Mouse (Mus musculus): ENCODE measurements around the gene Ftsj3.

Gene Ftsj3

DNA sequence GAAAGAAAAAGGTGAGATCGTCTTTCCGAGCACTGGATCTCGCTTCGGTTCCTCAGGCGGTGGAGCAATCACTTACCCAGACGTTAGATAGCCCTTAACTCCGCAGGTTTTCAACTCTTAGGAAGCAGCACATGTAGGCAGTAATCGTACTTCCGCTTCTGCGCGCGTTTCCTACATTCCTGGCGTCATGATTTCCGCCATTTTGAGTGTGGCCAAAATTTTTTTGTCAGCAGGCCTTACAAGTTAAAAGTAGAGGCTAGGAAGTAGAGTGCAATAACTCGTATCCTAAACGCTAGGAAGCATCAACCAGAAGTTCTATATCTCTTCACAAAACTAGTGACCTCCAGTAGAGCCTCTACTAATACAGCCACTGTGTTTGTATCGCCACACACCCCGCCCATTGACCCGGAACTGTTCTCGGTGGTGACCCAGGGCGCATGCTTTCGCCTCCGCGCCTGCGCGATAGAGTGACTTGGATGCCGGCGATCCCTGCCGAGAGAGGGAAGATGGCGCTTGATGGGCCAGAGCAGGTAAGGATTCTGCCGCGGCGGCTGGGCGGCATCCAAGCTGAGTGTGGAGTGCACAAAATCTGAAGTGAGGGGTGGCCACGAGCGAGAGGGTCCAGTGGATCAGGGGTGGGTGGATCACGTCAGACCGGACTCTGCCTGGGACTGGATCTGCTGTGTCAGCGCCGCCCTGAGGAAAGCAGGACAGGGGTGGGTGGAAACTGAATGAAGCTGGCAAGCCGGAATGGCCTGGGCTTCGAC lies at the start of gene Ftsj3, which contains the start of gene Psmc5:
Ftsj3 (minus strand) TSS at position 395 of the 767 bp plus-strand sequence.
Psmc5 (plus strand) TSS at position 470 of the 767 bp plus-strand sequence.
- peak; percentile 97 for DNase-seq

DNA sequence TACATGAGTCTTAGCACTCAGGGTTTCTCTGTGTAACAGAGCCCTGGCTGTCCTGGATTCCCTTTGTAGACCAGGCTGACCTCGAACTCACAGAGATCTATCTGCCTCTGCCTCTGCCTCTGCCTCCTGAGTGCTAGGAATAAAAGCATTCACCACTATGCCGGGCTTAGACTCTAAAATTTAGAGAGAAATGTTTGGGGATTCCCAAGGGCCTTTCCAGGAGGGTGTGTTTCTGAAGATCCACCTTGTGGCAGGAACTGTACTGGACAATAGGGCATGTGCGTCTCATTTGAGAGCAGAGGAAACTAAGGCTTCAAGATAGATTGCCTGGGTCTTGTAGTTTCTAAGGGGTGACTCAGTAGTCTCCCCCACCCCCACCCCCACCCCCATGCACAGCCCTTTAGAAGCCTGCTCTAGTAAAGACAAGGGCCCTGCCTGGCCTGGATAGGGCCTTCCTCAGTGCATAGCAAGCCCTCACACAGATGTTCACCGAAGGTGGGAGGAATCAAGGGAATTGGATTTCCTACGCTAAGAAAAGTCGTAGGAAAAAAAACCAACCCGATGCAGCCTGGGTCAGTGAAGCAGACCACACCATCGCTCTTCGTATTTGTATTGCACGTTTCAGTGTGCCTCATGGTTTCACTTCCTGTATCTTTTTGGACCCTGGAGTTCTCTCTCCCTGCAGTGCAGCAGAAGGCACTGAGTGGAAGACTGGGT lies 49.6 kb upstream of the Ftsj3 start:
- DNase-seq, result no peak

DNA sequence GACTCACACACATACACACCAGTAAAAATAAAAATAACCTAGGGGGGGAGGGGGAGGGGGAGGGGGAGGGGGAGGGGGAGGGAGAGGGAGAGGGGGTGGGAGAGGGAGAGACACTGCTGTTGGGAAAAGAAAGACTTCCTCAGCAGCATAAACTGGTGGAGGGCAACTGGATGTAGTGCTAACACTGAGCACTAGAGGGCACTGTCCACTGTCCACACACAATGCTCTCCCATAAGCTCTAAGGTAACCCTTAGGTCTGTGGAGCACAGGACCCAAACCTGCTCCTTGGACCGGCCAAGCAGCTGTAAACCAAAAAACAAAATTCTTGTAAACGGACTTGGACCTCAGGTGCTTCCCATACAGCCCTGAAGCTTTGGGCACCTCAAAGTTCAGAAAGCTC lies 46.8 kb upstream of the Ftsj3 start:
- peak; percentile 12 for DNase-seq

DNA sequence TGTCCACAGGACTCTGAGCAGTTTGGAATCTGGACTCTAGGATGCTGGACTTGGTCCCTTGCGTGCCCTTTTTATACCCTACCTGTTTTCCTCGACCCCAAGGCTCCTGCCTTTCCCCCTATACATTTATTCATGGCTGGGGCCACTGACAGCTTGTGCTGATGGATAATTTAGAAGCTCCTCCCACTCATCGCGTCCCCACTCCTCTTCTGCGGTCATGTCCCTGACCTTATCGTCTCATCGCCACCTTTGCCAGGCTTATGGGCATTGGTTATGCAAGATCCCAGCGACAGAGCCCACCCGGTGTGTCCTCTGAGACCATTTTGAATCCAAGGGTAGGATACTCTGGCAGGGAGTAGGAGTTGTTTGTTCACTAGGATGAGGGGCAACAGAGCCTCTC lies 45.9 kb upstream of the Ftsj3 start, which contains the start of gene Gh:
Gh (minus strand) TSS at position 101 of the 400 bp plus-strand sequence.
- DNase-seq, result no peak

DNA sequence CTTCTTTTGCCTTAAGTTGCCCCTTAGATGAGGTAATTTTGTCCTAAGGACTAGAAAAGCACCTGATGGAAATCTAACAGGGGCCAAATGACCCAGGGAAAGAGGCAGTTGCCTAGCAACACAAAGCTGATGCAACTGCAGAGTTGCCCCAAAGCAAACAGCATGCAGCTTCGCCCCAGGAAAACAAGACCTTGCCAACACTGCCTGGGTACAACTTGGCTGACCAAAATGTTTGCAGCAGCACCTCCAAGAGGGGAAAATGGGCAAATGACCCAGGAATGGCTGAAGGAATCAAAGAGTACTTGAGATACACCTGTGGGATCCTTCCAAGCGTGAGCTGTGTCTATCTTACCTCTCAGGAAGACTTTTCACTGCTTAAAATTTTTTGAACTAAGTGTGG lies 36.0 kb upstream of the Ftsj3 start:
- DNase-seq, result no peak

DNA sequence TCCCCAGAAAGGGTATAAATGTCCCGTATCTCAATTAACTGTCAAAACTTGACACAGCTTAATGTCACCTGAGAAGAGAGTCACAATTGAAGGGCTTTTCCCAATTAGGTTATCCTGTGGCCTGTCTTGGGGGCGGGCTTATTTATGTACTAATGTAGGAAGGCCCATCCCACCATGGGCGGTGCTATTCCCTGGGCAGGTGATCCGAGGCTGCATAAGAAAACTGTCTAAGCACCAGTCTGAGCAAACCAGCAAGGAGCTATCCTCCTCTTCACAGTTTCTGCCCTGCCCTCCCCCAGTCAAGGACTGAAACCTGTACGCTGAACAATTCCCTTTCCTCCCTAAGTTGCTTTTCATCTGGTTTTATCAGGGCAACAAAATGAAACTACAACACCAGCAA lies 34.5 kb upstream of the Ftsj3 start:
- no peak for DNase-seq

DNA sequence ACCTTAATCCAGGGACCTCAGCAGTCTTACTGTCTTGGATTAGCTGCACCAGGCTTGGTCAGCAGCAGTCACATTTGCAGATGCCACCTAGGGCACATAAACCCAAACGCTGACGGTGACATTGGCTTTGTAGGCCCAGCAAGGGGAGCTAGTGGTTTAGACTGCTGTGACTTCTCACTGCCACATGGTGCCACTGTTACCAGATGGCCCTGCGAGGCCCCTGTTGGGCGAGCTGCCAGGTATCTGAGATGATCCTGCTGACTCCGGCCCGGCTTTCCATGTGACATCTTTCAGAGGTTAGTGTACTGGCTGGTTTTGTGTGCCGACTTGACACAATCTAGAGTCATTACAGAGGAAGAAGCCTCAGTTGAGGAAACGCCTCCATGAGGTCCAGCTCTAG lies 33.5 kb upstream of the Ftsj3 start:
- DNase-seq, result no peak

DNA sequence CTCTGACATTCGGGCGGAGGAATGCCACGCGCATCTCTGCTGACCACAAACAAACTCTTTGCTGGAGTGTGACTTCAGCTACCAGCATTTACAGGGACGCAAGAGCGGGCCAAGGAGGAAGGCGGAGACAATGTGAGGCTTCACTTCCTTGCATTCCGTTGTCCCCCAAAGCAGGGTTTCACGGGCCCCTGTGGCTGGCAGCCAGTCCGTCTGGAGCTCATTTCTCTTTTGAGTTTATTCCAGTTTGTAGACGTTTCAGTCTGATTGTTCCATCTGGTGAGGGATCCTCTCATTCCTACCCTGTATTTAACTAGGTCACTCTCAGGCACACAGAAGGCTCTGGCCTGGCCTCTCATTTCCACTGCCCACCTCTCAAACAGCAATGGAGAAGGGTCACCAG lies 31.1 kb upstream of the Ftsj3 start:
- DNase-seq, result no peak

DNA sequence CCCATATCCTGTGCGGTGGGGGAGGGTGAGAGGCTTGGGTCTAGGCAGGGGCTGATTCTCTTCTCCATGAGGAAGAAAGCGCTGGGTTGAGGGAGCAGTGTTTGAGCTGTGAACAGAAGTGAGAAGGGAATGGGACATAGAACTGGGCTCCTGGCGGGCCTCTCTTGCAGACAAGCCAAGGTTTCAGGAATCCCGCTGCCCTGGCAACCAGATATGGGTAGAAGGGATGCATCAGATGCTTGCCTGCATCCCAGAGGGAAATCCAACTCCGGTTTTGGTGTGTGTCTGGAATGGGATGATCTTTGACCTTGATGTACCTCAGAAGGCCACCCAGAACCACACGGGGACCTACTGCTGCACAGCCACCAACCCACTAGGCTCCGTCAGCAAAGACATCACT lies 30.3 kb upstream of the Ftsj3 start:
- DNase-seq, result no peak

DNA sequence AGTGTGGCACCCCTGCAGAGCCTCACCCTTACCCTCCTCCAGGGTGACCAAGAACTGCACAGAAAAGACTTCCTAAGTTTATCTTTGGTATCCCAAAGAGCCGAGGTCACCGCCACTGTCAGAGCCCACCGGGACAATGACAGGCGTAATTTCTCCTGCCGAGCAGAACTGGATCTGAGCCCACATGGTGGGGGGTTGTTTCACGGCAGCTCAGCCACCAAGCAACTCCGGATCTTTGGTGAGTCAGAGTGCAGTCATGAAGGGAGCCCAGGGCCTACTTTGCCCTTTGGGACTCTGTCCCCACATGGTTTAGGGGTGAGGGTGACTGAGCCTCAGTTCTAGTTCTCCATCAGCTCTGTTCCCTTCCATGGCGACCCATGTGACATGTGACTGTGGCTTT lies 28.2 kb upstream of the Ftsj3 start:
- no peak for DNase-seq

DNA sequence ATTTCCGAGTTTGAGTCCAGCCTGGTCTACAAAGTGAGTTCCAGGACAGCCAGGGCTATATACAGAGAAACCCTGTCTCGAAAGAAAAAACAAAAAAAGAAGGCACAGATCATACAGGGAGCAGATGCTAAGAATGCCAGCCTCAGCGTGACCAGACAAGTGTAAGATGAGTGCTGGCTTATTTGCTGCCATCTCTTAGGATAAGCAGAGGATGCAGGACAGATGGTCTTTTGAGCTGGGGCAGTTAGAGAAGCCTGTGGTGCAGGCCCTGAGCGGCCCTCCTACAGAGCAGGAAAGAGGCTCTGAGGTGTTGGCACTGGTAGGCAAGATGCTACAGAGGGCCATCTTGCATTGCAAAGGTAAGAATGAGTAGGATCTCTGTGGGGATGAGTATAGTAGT lies 27.5 kb upstream of the Ftsj3 start:
- DNase-seq, result no peak

DNA sequence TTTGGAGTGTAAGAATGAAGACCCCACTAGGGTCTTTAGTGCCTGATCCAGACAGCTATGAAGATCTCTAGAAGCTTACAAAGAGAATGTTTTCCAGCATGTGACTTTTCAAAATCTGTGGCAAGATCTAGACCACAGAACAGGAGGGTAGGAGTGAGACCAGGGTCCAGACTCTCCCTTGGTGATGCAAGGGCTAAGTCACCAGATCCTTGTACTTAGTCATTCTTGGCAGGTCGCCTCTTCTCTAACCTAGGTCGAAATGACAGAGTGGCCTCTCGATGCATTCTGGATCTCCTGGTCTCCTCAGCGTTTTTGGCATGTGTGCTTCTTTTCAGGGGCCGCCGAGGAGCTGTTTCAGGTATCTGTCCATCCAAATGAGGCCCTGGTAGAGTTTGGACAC lies 26.6 kb upstream of the Ftsj3 start:
- DNase-seq, result no peak

DNA sequence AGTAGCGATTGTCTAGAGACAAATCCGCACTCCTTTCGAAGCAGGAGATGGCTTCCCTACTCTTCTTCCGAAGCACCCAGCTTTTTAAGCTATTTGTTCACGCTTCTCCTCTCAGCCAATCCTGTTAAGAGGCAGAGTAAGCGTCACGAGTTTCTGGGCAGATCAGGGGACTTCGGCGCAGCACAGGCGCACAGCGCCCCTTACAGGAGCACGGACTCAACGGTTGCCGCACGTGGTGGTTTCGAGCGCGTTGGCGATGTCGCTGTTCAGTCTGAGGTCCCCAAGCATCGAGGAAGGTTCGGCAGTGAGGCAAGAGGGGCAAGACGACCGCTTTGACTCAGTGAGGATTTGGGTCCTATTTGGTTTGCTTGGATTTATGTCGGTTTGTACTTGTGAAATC lies 20.6 kb upstream of the Ftsj3 start, which contains the start of gene Tcam1:
Tcam1 (plus strand) TSS at position 219 of the 400 bp plus-strand sequence.
- DNase-seq, result peak; percentile 92

DNA sequence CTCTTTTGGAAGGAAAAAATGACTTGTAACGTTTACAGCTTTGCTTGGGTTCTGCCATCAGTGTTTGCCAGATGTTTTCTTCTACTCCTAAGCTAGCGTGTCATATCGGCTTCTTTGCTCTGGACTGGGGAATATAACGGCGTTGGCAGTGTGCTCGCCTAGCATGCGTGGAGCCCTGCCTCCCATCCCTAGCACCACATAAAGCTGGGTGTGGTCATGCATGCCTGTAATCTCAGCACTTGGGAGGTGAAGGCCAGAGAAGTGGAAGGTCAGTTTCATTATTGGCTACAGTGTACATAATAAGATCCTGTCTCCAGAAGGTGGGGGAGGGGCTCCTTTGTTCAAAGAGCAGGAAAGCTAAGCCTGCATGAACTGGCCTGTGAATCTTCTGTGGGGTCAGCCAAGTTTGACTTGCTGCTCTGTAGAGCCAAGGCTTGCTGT lies 19.1 kb upstream of the Ftsj3 start:
- no peak for DNase-seq

DNA sequence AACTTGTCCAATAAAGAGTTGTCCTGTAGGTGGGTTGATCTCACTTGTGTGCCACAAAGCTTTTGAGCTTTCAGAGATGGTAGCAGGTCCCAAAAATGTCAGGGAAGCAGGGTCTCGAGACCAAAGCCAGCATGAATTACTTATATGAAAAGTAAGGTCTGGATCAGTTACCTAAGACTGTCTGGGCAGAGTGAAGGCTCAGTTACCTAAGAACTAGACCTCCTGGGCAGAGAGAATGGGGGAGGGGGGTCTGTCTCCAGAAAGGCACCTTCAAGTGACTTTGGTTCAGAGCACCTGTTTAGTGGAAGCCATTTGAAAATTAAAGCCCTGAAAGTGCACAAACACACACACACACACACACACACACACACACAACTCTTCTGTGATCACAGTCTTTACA lies 18.5 kb upstream of the Ftsj3 start:
- no peak for DNase-seq

DNA sequence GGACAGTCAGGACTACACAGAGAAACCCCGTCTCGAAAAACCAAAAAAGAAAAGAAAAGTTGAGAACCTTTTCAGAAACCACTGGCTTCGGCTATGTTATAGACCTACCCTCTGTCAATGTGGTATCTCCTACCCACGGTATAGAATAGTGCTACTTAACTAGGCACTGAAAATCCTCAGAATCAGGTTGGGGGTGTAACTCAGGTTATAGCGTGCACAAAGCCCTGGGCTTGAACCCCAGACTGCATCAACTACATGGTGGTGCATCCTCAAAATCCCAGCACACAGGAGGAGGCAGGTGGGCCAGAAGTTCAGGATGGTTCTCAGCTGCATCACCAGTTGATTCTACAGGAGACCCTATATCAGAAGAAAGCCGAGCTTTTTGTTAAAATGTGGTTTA lies 17.9 kb upstream of the Ftsj3 start:
- no peak for DNase-seq

DNA sequence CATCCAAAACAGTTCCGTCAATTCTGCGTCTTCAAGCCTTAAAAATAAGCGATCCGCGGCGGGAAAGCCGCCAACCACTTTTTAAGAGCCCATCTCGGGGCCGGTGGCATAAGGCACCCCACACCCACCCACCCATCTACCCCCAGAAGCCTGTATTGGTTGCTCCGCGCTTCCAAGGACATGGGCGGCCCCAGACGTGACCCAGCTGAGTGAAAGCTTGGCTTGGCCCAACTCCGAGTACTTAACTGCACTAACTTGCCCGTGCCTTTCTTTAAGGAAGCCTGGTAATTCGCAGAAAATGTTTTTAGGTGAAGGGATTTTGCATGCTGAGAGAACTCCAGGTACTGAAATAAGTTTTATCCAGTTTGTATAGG lies 17.4 kb upstream of the Ftsj3 start:
- DNase-seq, result no peak

DNA sequence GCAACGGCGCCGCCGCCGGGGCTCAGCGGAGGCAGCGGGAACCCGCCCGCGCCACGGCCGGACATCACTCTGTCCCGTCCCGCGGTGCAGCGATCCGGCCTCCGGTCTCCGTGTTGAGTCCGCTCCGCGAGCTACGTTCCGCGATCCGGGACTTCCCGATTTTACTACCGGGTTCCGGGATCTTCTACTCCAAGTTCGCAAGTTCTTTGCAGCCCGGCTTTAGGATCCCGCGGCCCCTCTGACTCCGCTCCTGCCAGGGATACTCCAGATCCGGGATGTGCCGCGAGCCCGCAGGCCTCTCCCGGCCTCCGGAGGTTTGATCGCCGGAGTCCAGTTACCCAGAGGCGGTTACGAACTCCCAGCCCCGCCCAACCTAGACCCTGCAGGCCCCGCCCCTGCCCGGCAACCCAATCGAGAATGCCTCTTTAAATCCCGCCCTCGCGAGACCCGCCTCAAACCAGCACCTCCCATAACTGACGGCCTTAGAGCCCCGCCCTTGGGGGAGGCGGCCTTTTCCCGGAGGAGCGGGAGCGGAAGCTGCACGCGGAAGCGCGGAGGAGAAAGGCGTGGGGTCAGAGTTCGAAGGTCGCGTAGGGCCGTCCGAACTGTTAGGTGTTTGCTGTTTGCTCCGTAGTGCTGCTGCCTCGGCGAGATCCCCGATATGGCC lies 16.9 kb upstream of the Ftsj3 start, which contains the start of gene Smarcd2:
Smarcd2 (minus strand) TSS at position 329 of the 667 bp plus-strand sequence.
- peak; percentile 100 for DNase-seq

DNA sequence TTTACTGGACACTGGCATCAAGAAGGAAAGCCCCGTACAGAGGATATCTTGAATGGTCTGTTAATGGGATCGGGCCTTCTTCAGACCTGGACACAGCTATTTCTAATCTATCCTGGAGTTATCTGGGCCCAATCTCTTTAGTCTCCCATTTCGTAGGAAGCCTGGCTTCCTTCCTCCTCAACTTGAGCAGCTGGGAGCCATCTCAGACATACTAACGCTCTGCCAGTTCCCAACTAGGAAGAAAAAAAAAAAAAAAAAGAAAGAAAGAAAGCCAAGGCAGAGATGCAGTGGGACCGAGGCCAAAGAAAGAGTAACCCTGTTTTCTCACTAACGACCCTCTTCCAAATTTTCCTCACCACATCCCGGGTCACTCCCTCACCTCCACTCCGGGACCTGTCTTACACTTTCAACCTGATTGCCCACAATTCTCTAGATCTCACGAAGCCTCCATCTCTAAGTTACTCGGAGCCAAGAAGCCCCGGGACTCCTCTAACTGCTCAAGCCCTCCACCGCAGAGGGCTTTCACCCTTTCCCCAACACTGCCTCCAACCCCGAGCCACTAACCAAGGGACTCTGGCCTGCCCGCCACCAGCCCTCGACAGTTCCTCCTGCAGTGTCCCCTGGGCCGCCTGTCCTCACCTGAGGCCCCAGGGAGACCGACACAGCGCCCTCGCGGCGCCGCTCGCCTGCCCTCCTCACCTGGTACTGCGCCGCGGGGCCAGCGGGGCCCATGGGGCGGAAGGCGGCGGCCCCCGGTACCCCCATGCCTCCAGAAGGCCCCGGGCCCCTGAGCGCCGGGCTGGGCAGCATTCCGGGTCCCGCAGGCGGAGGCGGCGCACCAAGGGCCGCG lies 16.1 kb upstream of the Ftsj3 start:
- no peak for DNase-seq

DNA sequence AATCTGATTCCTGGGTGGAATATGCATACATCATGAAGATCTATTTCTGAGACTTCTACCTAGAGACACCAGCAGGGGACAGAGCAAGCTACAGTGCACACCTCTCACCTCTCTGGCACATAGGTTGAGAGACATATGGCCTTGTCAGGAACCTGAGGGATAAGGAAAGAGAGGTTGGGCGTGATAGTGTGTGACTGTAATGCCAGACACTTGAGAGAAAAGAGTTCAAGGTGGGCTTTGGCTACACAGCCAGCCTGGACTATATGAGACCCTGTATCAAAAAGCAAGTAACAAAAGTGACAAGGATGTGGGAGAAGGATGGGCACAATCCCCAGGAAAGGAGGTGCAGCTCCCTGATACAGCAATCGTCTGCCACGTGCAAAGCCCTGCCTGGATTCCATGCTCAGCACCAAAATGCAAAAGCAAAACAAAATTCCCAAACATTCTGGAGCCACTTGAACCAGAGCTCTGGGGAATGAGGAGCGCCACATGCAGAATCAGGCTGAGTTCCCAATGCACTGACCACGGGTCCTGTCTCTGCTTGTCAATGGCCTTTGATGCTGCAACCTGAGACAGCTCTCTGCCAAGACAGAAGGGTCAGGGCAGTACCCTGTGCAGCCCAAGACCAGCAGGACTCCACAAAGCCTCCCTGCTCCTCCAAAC lies 15.4 kb upstream of the Ftsj3 start:
- DNase-seq, result no peak

DNA sequence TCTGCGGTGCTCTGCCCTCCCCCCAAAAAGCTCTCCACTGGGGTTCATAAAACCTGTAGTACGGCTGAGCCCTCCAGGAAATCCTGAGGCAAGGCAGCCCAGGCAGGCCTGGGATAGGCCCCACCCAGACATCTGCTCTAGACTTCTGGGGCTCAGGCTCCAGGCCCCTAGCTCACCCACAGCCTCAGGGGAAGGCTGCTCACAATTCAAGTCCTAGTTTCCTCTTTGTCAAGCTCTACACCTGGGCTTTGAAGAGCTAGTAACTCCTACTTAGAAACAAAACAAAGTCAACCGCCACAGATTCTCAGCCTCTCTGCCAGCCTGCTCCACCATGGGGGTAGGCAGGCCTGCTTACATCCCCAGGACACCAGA lies 13.2 kb upstream of the Ftsj3 start:
- no peak for DNase-seq
